Mouse (Mus musculus) layer of hippocampus, adult 11-12 months (tissue): Measurements from ENCODE around the gene Epb42.
A peak's percentile ranks its signal among the peaks of the same experiment; 100 is the strongest.
"Not testable (repeated sequence)": the region's sequence is repeated elsewhere in the genome, so short reads cannot be mapped to it uniquely, and the experiment has no call there.

Experiments used
- DNase-seq: peaks from one replicate; pipeline ENCODE4 v3.0.0; 2022; ENCODE audit warnings: low spot score

Epb42 gene

GRCm38 (mm10) chr2:121007925-121008663 is 28.8 kb downstream of the Epb42 start, which contains the start of gene Ccndbp1:
TSS of gene Ccndbp1 (plus strand) at chr2:121008403.
- peak; percentile 89 for DNase-seq

- DNase-seq = no peak
Measured at GRCm38 (mm10) chr2:121006986-121007385, 29.9 kb downstream of the Epb42 start.

GRCm38 (mm10) chr2:121004018-121004811 is 32.7 kb downstream of the Epb42 start:
- DNase-seq = no peak

- DNase-seq = no peak
Measured at GRCm38 (mm10) chr2:121003586-121003985, 33.3 kb downstream of the Epb42 start.

- DNase-seq = no peak
Measured at GRCm38 (mm10) chr2:120998863-120999262, 38.0 kb downstream of the Epb42 start.

- DNase-seq = not testable (repeated sequence)
Measured at GRCm38 (mm10) chr2:120996607-120997006, 40.3 kb downstream of the Epb42 start.

GRCm38 (mm10) chr2:120991196-120991595 is 45.7 kb downstream of the Epb42 start:
- no peak for DNase-seq

GRCm38 (mm10) chr2:120985241-120985640 is 51.6 kb downstream of the Epb42 start:
- no peak for DNase-seq

GRCm38 (mm10) chr2:120983611-120984010 is 53.3 kb downstream of the Epb42 start:
- no peak for DNase-seq

GRCm38 (mm10) chr2:120980861-120981260 is 56.0 kb downstream of the Epb42 start:
- DNase-seq = no peak

- no peak for DNase-seq
Measured at GRCm38 (mm10) chr2:120979819-120980218, 57.1 kb downstream of the Epb42 start.

- DNase-seq = no peak
Measured at GRCm38 (mm10) chr2:120978693-120979037, 58.2 kb downstream of the Epb42 start.

GRCm38 (mm10) chr2:120977926-120978692 is 58.8 kb downstream of the Epb42 start:
- no peak for DNase-seq

GRCm38 (mm10) chr2:120976990-120977925 is 59.6 kb downstream of the Epb42 start, which contains the start of gene Tmem62:
TSS of gene Tmem62 (plus strand) at chr2:120977017.
- peak; percentile 54 for DNase-seq

GRCm38 (mm10) chr2:120976308-120976707 is 60.6 kb downstream of the Epb42 start:
- DNase-seq = no peak

GRCm38 (mm10) chr2:120972964-120973363 is 63.9 kb downstream of the Epb42 start:
- DNase-seq = no peak

GRCm38 (mm10) chr2:120972257-120972656 is 64.6 kb downstream of the Epb42 start:
- not testable (repeated sequence) for DNase-seq

- no peak for DNase-seq
Measured at GRCm38 (mm10) chr2:120971766-120972165, 65.1 kb downstream of the Epb42 start.

- peak; percentile 86 for DNase-seq
Measured at GRCm38 (mm10) chr2:120970559-120971080, 66.3 kb downstream of the Epb42 start, which contains the start of gene Ubr1. TSS of gene Ubr1 (minus strand) at chr2:120970715.

- DNase-seq = peak; percentile 12
Measured at GRCm38 (mm10) chr2:120970045-120970539, 66.8 kb downstream of the Epb42 start.
